Mouse (Mus musculus): ENCODE data around the gene Eno2. TPM values are rescaled to one million over a fixed set of nuclear protein-coding genes. Genes with fewer than 3 reads are reported as not detected.
A peak's percentile ranks its signal among the peaks of the same experiment; 100 is the strongest.

Eno2 gene
- polyA plus RNA-seq, 1 experiment from 2014 or later: 10.8 TPM

- Histone ChIP-seq H3K9me3 (ENCODE audit: control insufficient read depth, low read length) (no peaks in the 10 kb centered on the region), H3K36me3 (ENCODE audit: control insufficient read depth, insufficient read depth, low read length) (peaks cover 45% of the 10 kb centered on the region), H3K9ac (ENCODE audit: low read depth, low read length) (0 out of 2 replicates have a peak overlapping the region, but pooled peaks have one; percentile 18), H3K4me2 (replicated peaks; ENCODE audit: low read depth, low read length) (no peak overlapping the region), H3K4me3 (ENCODE audit: low read length) (no peak overlapping the region), H3K27me3 (ENCODE audit: control insufficient read depth, insufficient read depth, low read length) (no peaks in the 10 kb centered on the region), H3K4me1 (ENCODE audit: control insufficient read depth, insufficient read depth, low read length) (peaks cover 28% of the 10 kb centered on the region), H3K27ac (ENCODE audit: low read depth, low read length) (no peak overlapping the region)
- no peak for ATAC-seq (ENCODE audit: low FRiP score, low TSS enrichment)
- 79% methylated on average over 8 of the region's 8 CpGs for WGBS
Observed at GRCm38 (mm10) chr6:124750405-124750804, 19.1 kb downstream of the Eno2 start.

GRCm38 (mm10) chr6:124746654-124747632 is 22.5 kb downstream of the Eno2 start:
- Histone ChIP-seq H3K4me3 (ENCODE audit: low read length) (peak overlapping the region; percentile 47), H3K4me1 (ENCODE audit: control insufficient read depth, insufficient read depth, low read length) (peaks cover 16% of the 10 kb centered on the region), H3K27me3 (ENCODE audit: control insufficient read depth, insufficient read depth, low read length) (no peaks in the 10 kb centered on the region), H3K4me2 (replicated peaks; ENCODE audit: low read depth, low read length) (peak overlapping the region; percentile 96), H3K27ac (ENCODE audit: low read depth, low read length) (no peak overlapping the region), H3K9ac (ENCODE audit: low read depth, low read length) (peak overlapping the region; percentile 86; the same call in 1 of the 2 replicates), H3K36me3 (ENCODE audit: control insufficient read depth, insufficient read depth, low read length) (peaks cover 66% of the 10 kb centered on the region), H3K9me3 (ENCODE audit: control insufficient read depth, low read length) (no peaks in the 10 kb centered on the region)
- 87% methylated on average over 7 of the region's 7 CpGs for WGBS
- ATAC-seq (ENCODE audit: low FRiP score, low TSS enrichment): no peak

GRCm38 (mm10) chr6:124746296-124746605 is 23.2 kb downstream of the Eno2 start:
- Histone ChIP-seq H3K9ac (ENCODE audit: low read depth, low read length) (peak overlapping the region; percentile 86), H3K9me3 (ENCODE audit: control insufficient read depth, low read length) (no peaks in the 10 kb centered on the region), H3K27ac (ENCODE audit: low read depth, low read length) (peak overlapping the region; percentile 91), H3K27me3 (ENCODE audit: control insufficient read depth, insufficient read depth, low read length) (no peaks in the 10 kb centered on the region), H3K36me3 (ENCODE audit: control insufficient read depth, insufficient read depth, low read length) (peaks cover 66% of the 10 kb centered on the region), H3K4me2 (replicated peaks; ENCODE audit: low read depth, low read length) (peak overlapping the region; percentile 96), H3K4me1 (ENCODE audit: control insufficient read depth, insufficient read depth, low read length) (peaks cover 20% of the 10 kb centered on the region), H3K4me3 (ENCODE audit: low read length) (peak overlapping the region; percentile 47)
- ATAC-seq (ENCODE audit: low FRiP score, low TSS enrichment): peak; percentile 4; the same call in 1 of the 2 replicates
- 15% methylated on average over 8 of the region's 8 CpGs for WGBS

GRCm38 (mm10) chr6:124745490-124746295 is 23.8 kb downstream of the Eno2 start:
- WGBS: under 1% methylated on average over 79 of the region's 85 CpGs
- H3K4me1 ChIP-seq (ENCODE audit: control insufficient read depth, insufficient read depth, low read length): peaks cover 20% of the 10 kb centered on the region
- peak overlapping the region; percentile 86 for H3K9ac ChIP-seq (ENCODE audit: low read depth, low read length)
- H3K4me3 ChIP-seq (ENCODE audit: low read length): peak overlapping the region; percentile 47
- peak; percentile 83 for ATAC-seq (ENCODE audit: low FRiP score, low TSS enrichment)
- peak overlapping the region; percentile 96 for H3K4me2 ChIP-seq (replicated peaks; ENCODE audit: low read depth, low read length)
- H3K27me3 ChIP-seq (ENCODE audit: control insufficient read depth, insufficient read depth, low read length): no peaks in the 10 kb centered on the region
- no peaks in the 10 kb centered on the region for H3K9me3 ChIP-seq (ENCODE audit: control insufficient read depth, low read length)
- peaks cover 63% of the 10 kb centered on the region for H3K36me3 ChIP-seq (ENCODE audit: control insufficient read depth, insufficient read depth, low read length)
- peak overlapping the region; percentile 91 for H3K27ac ChIP-seq (ENCODE audit: low read depth, low read length)

- 54% methylated on average over 26 of the region's 26 CpGs for WGBS
- Histone ChIP-seq H3K4me1 (ENCODE audit: control insufficient read depth, insufficient read depth, low read length) (peaks cover 22% of the 10 kb centered on the region), H3K36me3 (ENCODE audit: control insufficient read depth, insufficient read depth, low read length) (peaks cover 60% of the 10 kb centered on the region)
Observed at GRCm38 (mm10) chr6:124744755-124745321, 24.6 kb downstream of the Eno2 start.

GRCm38 (mm10) chr6:124743647-124744046 is 25.8 kb downstream of the Eno2 start:
- H3K9ac ChIP-seq (ENCODE audit: low read depth, low read length): no peak overlapping the region
- WGBS: 80% methylated on average over 8 of the region's 8 CpGs

More at GRCm38 (mm10) chr6:124744755-124745321, 24.6 kb downstream of the Eno2 start:
- Histone ChIP-seq H3K27ac (ENCODE audit: low read depth, low read length) (peak overlapping the region; percentile 49; the same call in 1 of the 2 replicates), H3K9ac (ENCODE audit: low read depth, low read length) (peak overlapping the region; percentile 46; the same call in 1 of the 2 replicates), H3K9me3 (ENCODE audit: control insufficient read depth, low read length) (no peaks in the 10 kb centered on the region), H3K4me3 (ENCODE audit: low read length) (peak overlapping the region; percentile 47), H3K27me3 (ENCODE audit: control insufficient read depth, insufficient read depth, low read length) (no peaks in the 10 kb centered on the region), H3K4me2 (replicated peaks; ENCODE audit: low read depth, low read length) (peak overlapping the region; percentile 96)
- ATAC-seq (ENCODE audit: low FRiP score, low TSS enrichment): no peak; the same call in 1 of the 2 replicates

GRCm38 (mm10) chr6:124742839-124743514 is 26.5 kb downstream of the Eno2 start:
- H3K9ac ChIP-seq (ENCODE audit: low read depth, low read length): no peak overlapping the region
- no peak for ATAC-seq (ENCODE audit: low FRiP score, low TSS enrichment)
- H3K27ac ChIP-seq (ENCODE audit: low read depth, low read length): no peak overlapping the region
- H3K9me3 ChIP-seq (ENCODE audit: control insufficient read depth, low read length): no peaks in the 10 kb centered on the region
- 82% methylated on average over 15 of the region's 15 CpGs for WGBS
- peaks cover 40% of the 10 kb centered on the region for H3K4me1 ChIP-seq (ENCODE audit: control insufficient read depth, insufficient read depth, low read length)
- no peak overlapping the region for H3K4me2 ChIP-seq (replicated peaks; ENCODE audit: low read depth, low read length)
- H3K27me3 ChIP-seq (ENCODE audit: control insufficient read depth, insufficient read depth, low read length): no peaks in the 10 kb centered on the region
- H3K36me3 ChIP-seq (ENCODE audit: control insufficient read depth, insufficient read depth, low read length): peaks cover 45% of the 10 kb centered on the region
- H3K4me3 ChIP-seq (ENCODE audit: low read length): no peak overlapping the region

More at GRCm38 (mm10) chr6:124743647-124744046, 25.8 kb downstream of the Eno2 start:
- H3K4me2 ChIP-seq (replicated peaks; ENCODE audit: low read depth, low read length): no peak overlapping the region
- no peaks in the 10 kb centered on the region for H3K27me3 ChIP-seq (ENCODE audit: control insufficient read depth, insufficient read depth, low read length)
- H3K4me1 ChIP-seq (ENCODE audit: control insufficient read depth, insufficient read depth, low read length): peaks cover 33% of the 10 kb centered on the region
- no peaks in the 10 kb centered on the region for H3K9me3 ChIP-seq (ENCODE audit: control insufficient read depth, low read length)
- no peak overlapping the region for H3K27ac ChIP-seq (ENCODE audit: low read depth, low read length)
- no peak overlapping the region for H3K4me3 ChIP-seq (ENCODE audit: low read length)
- ATAC-seq (ENCODE audit: low FRiP score, low TSS enrichment): no peak
- peaks cover 52% of the 10 kb centered on the region for H3K36me3 ChIP-seq (ENCODE audit: control insufficient read depth, insufficient read depth, low read length)

- H3K9ac ChIP-seq (ENCODE audit: low read depth, low read length): peak overlapping the region; percentile 82
- WGBS: 73% methylated on average over 3 of the region's 3 CpGs
- H3K4me3 ChIP-seq (ENCODE audit: low read length): peak overlapping the region; percentile 66
- peaks cover 42% of the 10 kb centered on the region for H3K4me1 ChIP-seq (ENCODE audit: control insufficient read depth, insufficient read depth, low read length)
- no peaks in the 10 kb centered on the region for H3K9me3 ChIP-seq (ENCODE audit: control insufficient read depth, low read length)
- H3K36me3 ChIP-seq (ENCODE audit: control insufficient read depth, insufficient read depth, low read length): peaks cover 34% of the 10 kb centered on the region
- H3K4me2 ChIP-seq (replicated peaks; ENCODE audit: low read depth, low read length): peak overlapping the region; percentile 75
- no peak for ATAC-seq (ENCODE audit: low FRiP score, low TSS enrichment)
- peak overlapping the region; percentile 100 for H3K27ac ChIP-seq (ENCODE audit: low read depth, low read length)
- H3K27me3 ChIP-seq (ENCODE audit: control insufficient read depth, insufficient read depth, low read length): no peaks in the 10 kb centered on the region
Observed at GRCm38 (mm10) chr6:124741842-124742241, 27.6 kb downstream of the Eno2 start.
